Mouse (Mus musculus): ENCODE measurements around the gene Ramac.

Ramac gene

DNA sequence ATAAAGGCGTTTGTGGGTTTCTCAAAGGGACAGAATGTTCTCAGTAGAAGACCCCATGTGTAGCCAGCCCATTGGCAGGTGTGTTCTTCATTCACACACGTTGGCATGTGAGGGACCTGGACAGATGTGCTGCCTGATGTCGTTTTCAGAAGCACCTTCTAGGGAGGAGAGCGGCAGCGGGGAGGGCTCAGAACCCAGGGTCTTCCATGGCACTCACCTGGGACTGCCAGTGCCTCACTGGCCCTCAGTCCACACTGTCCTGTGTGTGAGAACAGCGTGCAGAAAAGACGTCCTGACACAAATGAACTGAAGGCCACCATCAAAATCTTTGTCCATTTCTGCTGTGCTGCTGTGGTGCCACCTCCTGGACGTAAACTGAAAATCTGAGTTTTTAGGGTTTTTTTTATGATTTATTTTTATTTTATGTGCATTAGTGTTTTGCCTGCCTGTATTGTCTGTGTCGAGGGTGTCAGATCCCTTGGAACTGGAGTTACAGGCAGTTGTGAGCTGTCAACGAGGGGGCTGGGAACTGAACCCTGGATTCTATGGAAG, 15.0 kb downstream of the Ramac start:
- DNase-seq (ENCODE audit: low read depth), result no peak

DNA sequence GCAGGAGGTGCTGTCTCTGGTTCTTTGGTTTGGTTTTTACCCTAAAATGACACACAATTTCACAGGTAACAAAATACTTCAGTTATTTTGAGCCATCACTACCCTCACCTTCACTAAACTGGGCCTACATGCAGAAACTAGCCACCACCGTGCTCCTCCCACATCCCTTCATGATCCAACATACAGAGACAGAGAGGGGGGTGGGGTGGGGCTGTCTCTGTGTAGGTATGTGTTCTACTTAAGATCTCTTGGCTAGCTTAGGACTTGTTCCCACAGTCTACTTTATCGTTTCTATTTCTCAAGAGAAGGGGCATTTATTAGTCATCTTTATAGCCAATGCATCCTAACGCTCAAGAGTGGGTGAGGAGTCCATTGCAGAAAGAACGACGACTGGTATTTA, 25.8 kb downstream of the Ramac start:
- no peak for DNase-seq (ENCODE audit: low read depth)

DNA sequence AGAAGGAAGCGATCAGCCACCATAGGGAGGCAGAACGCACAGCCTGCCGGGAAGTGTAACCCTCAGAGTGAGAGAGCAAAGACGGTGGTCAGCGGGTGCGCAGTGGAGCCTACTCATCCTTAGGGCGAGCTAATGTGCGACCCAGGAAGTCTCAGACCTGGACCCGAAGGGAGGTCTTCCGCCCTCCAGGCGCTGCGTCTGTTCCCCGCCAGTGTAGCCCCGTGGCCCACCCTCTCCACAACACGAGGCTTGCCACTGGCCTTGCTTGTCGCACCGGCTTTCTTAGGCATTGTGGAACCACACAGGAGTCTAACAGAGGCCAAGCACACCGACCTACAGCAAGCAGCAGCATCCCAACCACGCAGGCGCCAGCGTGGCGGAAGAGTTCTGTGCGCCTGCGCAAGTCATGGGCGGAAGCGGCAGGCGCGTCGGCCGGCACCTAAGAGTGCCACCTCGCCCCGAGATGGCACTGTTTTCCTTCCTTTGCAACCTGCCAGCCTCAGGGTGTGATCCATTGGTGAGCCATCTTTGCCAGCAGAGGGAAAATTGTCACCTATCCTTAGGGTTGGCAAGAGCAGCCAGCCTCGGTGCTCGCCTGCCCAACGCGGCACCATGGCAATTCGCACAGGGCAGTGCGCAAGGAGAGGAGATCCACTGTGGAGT, 26.5 kb downstream of the Ramac start, which contains the start of gene 3110040N11Rik:
Gene 3110040N11Rik (minus strand): TSS at position 384 of the 663 bp plus-strand sequence.
- DNase-seq (ENCODE audit: low read depth), result peak; percentile 95

DNA sequence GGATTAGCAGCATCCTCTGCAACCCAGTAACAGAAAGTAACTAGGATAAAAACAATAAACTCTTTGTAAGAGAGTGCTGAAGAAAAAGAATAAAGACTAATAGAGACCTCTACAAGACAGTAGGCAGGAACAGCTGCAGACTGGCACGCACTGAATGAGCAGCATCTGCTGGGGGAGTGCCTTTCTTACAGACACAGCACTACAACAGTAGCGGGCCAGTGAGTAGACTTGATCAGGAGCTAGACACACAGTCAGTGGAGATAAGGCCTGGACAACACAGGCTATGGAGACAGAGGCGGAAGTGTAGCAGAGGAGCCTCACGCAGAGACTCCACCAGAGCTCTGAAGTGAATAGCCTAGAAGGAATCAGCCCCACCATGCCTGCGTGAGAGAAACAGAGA, 43.3 kb downstream of the Ramac start:
- DNase-seq (ENCODE audit: low read depth), result no peak

Data from induced T-regulatory cell, adult 2 months (primary cell).